17 mouse cellular contexts compared by ENCODE assay signal in genomic region chr1:145227181-145227580, GRCm38 (mm10).
DNase-seq lines count a peak whose midpoint lies in the region.
"Had no signal": no experiment of that assay in that cellular context is flagged by ENCODE, and none has a peak within 500 bp of the region (broad histone marks: within the 10 kb centered on the region; RNA-seq: fewer than 3 reads in every experiment).

No protein-coding gene starts in this region.

- peak; percentile 35 to 45 for DNase-seq in frontal cortex, adult 2 months (ENCODE audit: extremely low spot score in 1 of 2, low spot score in 1 of 2)
- DNase-seq in frontal cortex, postnatal 10 days (ENCODE audit: low spot score in 2 of 2), result no peak
- peak; percentile 9 for DNase-seq in left cerebral cortex, adult 11 months (ENCODE audit: low spot score)
- no peak for DNase-seq in left cerebral cortex, postnatal 36 days (ENCODE audit: low spot score in 2 of 2)
- peak; percentile 39 for DNase-seq in right cerebral cortex, adult 18-20 months
- no peak for DNase-seq in right cerebral cortex, postnatal 14 days
- DNase-seq in telencephalon, adult 2 months (ENCODE audit: low read depth, low spot score), result peak; percentile 71
- DNase-seq in cerebellum, adult 11-12 months, result no peak
- DNase-seq: adrenal gland, adult 2 months; adrenal gland, postnatal 10 days; adrenal gland, postnatal 25 days; cerebellum, adult 18-20 months; cerebellum, adult 8-10 months; cerebellum, adult 9-11 months; cerebellum, postnatal 14 days; cerebellum, postnatal 36 days; embryo, embryonic 11 days had no signal

- intact Hi-C loops in left cerebral cortex, postnatal 36 days (cut with DNase I), result no loop called here

Comparison
In these comparisons a context has a peak if more than half of its experiments do, and no peak if none do; other contexts are left out.
1. DNase-seq: peak in frontal cortex, adult 2 months (2 of 2), left cerebral cortex, adult 11 months (single experiment), right cerebral cortex, adult 18-20 months (single experiment) and telencephalon, adult 2 months (single experiment); none in frontal cortex, postnatal 10 days (0 of 2), left cerebral cortex, postnatal 36 days (0 of 2), right cerebral cortex, postnatal 14 days (single experiment) and cerebellum, adult 11-12 months (single experiment).